Mouse (Mus musculus) urinary bladder, postnatal 25 days (tissue): ENCODE measurements around the gene Nfkb2.

Experiments
- DNase-seq: peaks from one replicate; pipeline ENCODE4 v3.0.0; 2022; ENCODE audit warnings: low spot score

Gene Nfkb2

GRCm38 (mm10) chr19:46344710-46345419 lies 40.7 kb downstream of the Nfkb2 start:
- DNase-seq, result no peak

- DNase-seq, result no peak
Measured at GRCm38 (mm10) chr19:46347146-46347545, 43.0 kb downstream of the Nfkb2 start.

GRCm38 (mm10) chr19:46347936-46348668 lies 44.0 kb downstream of the Nfkb2 start:
- DNase-seq, result no peak

GRCm38 (mm10) chr19:46348761-46349458 lies 44.8 kb downstream of the Nfkb2 start:
- peak; percentile 69 for DNase-seq

- peak; percentile 15 for DNase-seq
Measured at GRCm38 (mm10) chr19:46349550-46349949, 45.4 kb downstream of the Nfkb2 start.

GRCm38 (mm10) chr19:46350168-46350932 lies 46.2 kb downstream of the Nfkb2 start, which contains the start of gene 2310034G01Rik:
Gene 2310034G01Rik (minus strand): TSS chr19:46350302.
- DNase-seq, result no peak

- peak; percentile 71 for DNase-seq
Measured at GRCm38 (mm10) chr19:46356701-46357138, 52.6 kb downstream of the Nfkb2 start.

- DNase-seq, result no peak
Measured at GRCm38 (mm10) chr19:46357344-46358280, 53.5 kb downstream of the Nfkb2 start.

- no peak for DNase-seq
Measured at GRCm38 (mm10) chr19:46358381-46358780, 54.3 kb downstream of the Nfkb2 start.
